Mouse (Mus musculus) spleen, postnatal 36 days (tissue): ENCODE measurements around the gene Bglap.
"Not testable (repeated sequence)": the region's sequence is repeated elsewhere in the genome, so short reads cannot be mapped to it uniquely, and the experiment has no call there.

Source experiments
- DNase-seq, 2 experiments: peaks; one replicate each; pipeline ENCODE4 v3.0.0; 2022; ENCODE audit warnings: low spot score in 2 of 2, mixed read lengths in 1 of 2

Bglap gene

GRCm38 (mm10) chr3:88393776-88394375 is 9.6 kb upstream of the Bglap start:
- DNase-seq = no peak

DNA sequence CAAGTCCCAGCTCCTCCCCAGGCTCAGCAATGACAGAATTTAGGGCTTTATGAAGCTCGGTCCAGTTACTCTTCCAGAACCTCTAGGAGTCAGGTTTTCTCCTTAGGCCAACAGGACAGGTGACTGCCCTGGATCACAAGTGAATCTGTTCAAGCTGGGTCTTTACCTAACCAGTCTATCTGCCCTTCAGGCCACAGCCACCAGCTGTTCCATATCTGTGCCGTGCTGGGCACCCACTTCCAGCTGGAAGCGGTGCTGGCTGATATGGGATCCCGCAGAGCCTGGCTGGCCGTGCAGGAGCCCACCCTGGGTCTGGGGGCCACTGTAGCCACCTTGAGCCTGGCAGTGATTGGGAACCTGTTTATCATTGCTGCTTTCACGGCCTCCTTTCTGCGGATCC is 1.9 kb downstream of the Bglap start:
- not testable (repeated sequence) for DNase-seq

DNA sequence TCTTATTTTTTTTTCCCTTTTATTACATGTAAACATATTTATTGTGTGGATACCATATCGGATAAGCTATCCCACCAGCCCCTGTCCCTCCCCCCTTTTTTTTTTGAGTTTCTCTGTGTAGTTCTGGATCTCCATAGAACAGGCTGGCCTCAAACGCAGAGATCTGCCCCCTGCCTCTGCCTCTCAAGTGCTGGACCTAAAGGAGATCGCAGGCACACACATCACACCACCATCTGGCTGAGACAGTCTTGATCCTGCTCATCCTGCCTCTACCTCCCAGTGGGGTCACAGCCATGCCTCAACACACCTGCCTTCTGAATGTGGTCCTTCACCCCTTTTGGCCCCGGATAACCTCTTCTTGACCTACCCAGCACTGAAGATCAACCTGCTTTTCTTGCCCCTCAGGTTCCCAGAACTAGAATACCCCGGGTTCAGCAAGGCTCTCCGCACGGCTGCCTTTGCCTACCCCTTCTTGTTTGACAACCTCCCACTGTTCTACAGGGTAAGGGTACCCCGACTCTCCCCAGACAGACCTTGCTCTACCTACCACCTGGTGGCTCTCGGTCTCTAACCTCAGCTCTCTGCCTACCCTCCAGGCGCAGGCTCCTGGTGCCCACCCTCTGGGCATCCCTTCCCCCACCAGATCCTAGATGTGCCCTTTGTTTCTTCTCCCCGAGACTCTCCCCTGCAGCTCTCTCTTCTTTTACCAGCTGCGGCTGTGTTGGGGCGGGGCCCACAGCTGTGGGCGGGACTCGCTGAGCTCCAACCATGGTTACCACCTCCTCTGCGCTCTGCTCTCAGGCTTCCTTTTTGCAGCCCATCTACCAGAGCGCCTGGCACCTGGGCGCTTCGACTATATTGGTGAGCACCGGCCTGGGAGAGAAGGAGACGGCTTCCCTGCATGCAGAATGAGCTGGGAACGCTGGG is 2.6 kb downstream of the Bglap start:
- DNase-seq = peak; percentile 48 to 52

- DNase-seq = not testable (repeated sequence)
Measured at GRCm38 (mm10) chr3:88378599-88378998, 5.7 kb downstream of the Bglap start, which contains the start of gene Bglap2. Gene Bglap2, minus strand, starts transcription at chr3:88378699.

DNA sequence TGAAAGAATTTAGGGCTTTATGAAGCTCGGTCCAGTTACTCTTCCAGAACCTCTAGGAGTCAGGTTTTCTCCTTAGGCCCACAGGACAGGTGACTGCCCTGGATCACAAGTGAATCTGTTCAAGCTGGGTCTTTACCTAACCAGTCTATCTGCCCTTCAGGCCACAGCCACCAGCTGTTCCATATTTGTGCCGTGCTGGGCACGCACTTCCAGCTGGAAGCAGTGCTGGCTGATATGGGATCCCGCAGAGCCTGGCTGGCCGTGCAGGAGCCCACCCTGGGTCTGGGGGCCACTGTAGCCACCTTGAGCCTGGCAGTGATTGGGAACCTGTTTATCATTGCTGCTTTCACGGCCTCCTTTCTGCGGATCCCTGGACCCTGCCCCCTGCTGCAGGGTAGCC is 7.6 kb downstream of the Bglap start:
- not testable (repeated sequence) for DNase-seq

DNA sequence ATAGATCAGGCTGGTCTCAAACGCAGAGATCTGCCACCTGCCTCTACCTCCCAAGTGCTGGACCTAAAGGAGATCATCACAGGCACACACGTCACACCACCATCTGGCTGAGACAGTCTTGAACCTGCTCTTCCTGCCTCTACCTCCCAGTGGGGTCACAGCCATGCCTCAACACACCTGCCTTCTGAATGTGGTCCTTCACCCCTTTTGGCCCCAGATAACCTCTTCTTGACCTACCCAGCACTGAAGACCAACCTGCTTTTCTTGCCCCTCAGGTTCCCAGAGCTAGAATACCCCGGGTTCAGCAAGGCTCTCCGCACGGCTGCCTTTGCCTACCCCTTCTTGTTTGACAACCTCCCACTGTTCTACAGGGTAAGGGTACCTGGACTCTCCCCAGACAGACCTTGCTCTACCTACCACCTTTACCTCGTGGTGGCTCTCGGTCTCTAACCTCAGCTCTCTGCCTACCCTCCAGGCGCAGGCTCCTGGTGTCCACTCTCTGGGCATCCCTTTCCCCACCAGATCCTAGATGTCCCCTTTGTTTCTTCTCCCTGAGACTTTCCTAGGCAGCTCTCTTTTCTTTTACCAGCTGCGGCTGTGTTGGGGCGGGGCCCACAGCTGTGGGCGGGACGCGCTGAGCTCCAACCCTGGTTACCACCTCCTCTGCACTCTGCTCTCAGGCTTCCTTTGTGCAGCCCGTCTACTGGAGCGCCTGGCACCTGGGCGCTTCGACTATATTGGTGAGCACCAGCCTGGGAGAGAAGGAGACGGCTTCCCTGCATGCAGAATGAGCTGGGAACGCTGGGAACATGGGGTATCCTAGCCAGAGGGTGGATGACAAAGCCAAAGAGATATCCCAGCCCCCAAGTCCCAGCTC is 8.3 kb downstream of the Bglap start:
- DNase-seq = not testable (repeated sequence)

DNA sequence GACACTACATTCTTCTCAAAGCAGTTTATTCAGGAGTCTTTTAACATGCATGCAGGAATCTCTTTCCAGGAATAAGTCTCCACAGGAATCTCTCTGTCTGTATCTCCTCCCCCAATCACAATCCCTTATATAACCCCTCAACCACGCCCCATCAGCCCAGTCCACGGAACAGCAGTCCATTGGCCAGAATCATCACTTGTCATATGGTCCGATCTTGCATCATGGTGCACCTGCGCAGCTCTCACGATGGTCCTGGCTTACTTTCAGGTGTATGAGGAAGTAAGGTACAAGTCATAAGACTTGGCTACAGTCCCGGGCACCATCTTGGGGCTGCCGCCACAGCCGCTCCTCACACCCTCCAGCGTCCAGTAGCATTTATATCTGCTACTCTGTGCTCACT is 11.6 kb downstream of the Bglap start, which contains the start of gene Bglap3:
Bglap3 (minus strand) TSS at position 101 of the 400 bp plus-strand sequence.
- not testable (repeated sequence) for DNase-seq

- not testable (repeated sequence) for DNase-seq
Measured at GRCm38 (mm10) chr3:88368511-88368910, 15.8 kb downstream of the Bglap start.

GRCm38 (mm10) chr3:88367517-88367916 is 16.7 kb downstream of the Bglap start:
- DNase-seq = not testable (repeated sequence)

DNA sequence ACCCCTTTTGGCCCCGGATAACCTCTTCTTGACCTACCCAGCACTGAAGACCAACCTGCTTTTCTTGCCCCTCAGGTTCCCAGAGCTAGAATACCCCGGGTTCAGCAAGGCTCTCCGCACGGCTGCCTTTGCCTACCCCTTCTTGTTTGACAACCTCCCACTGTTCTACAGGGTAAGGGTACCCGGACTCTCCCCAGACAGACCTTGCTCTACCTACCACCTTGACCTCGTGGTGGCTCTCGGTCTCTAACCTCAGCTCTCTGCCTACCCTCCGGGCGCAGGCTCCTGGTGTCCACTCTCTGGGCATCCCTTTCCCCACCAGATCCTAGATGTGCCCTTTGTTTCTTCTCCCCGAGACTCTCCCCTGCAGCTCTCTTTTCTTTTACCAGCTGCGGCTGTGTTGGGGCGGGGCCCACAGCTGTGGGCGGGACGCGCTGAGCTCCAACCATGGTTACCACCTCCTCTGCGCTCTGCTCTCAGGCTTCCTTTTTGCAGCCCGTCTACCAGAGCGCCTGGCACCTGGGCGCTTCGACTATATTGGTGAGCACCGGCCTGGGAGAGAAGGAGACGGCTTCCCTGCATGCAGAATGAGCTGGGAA is 17.3 kb downstream of the Bglap start:
- peak; percentile 63 to 72 for DNase-seq

- no peak for DNase-seq
Measured at GRCm38 (mm10) chr3:88365705-88366361, 18.4 kb downstream of the Bglap start.

DNA sequence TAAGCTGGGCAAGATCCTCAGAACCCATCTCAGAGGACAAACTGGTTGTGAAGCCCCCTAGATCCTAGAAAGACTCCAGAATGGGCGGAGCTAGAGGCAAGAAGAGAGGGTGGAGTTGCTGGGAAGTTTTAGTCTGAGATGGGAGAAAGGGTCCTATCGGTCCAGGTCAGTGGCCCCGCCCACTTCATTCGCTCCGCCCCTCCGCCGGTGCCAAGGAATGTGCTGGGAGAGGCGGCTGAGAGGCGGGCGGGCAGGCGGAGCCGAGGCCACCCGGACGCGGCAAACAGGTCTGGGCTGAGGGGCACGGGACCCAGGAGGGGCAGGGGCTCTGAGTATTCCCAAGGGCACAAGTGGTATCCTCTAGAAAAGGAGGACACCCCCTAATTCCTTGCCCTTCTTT is 19.9 kb downstream of the Bglap start, which contains the start of gene Paqr6:
Paqr6 (plus strand) TSS at position 248 of the 400 bp plus-strand sequence.
- peak; percentile 51 to 64 for DNase-seq

DNA sequence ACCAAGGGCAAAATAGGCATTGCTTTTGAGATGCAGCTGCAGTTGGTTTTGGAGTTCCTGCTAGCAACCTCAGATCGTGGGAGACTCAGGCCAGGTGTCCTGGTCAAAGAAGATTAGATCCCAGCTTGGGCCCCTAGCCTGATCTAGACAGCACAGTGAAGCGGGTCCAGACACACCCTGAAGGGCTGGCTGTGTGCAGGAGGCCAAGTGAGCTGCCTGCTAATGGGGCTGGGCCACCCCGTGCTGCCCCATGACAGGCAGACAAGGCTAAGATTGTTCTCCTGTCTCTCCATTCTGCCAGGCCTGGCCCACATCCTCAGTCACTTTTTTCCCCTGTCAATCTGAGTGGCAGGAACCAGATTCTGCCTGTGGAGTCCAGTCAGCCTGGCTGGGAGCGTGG is 20.6 kb downstream of the Bglap start:
- DNase-seq = peak; percentile 29 to 57

DNA sequence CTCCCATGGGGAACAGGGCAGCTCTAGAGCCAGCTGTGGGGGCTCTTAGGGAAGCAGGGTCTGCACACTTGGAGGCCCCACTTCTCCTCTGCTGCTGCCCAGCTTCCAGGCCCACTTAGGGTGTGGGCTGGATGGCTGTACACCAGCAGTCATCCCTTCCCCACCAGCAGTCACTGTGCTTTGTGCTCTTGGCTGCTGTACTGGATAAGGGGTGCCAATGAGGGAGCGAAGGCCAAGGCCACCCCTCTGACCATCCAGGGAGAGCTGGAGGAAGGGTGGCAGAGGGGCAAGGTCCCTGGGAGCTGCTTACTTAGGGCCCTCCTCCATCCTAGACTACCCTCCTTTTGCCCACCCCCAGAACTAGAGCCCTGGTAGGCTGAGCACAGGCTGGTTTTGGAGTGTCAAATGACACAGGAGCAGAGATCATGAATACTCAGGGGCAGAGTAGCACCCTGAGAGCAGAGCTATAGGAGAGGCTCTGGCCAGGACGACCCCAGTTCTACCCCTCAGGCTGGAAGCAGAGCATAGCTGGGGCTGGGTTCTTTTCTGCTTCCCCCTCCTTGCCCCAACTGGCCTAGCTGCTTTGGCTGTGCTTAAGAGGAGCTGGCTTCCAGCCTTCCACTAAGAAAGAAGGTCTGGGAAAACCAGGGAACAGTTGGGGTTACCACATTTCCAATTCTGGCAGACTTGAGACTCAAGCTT is 22.5 kb downstream of the Bglap start:
- DNase-seq = no peak

DNA sequence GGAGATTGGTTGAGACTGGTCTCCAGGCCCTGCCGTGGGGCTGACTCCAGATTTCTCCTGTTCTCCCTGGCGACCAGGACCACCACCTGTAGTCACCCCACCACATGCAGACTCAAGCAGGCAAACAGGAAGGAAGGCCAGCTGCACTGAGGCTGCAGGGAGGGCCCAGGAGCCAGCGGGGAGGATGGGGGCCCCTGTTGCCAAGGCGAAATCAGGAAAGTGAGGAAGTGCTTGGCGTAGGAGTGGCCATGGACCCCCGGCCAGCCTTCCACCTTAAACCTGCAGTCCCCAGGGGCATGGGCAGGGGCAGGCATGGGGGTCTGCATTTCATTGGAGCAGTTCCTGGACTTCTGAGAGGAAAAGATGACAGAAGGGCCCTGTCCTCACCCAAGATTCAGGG is 23.2 kb downstream of the Bglap start:
- no peak for DNase-seq

GRCm38 (mm10) chr3:88359989-88360388 is 24.3 kb downstream of the Bglap start:
- no peak for DNase-seq

GRCm38 (mm10) chr3:88359584-88359983 is 24.7 kb downstream of the Bglap start:
- DNase-seq = no peak

DNA sequence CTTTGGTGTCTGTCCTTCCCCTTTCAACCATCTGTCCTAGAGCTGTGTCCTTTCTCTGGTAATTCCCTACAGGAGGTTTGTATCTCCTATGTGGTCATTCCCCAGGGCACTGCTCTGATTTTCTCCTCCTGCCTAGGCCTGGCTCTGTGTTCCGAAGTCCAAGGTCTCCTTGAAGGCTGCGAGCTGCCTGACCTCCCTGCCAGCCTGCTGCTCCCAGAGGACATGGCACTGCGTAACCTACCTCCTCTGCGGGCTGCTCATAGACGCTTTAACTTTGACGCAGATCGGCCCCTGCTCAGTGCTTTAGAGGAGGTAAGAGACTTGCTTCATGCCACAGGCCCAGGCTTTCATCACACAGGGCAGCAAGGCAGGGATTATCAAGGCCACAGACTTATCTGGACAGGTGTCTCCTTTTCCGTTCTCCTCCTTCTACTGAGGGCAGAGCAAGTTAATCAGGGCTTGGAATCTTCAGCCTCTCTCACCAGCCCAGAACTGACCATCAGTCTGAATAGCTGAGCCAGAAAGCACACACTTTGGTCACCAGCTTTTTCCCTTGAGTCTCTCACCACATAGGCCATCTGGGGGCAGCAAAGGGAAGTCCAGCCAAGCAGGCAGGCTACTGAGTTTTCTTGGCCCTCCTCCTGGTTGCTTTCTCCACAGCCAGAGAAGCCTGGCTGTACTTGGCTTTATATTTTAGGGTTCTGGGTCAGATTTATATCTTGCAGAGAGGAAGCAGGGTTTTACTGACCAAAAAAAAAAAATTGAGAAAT is 29.7 kb downstream of the Bglap start:
- no peak for DNase-seq

DNA sequence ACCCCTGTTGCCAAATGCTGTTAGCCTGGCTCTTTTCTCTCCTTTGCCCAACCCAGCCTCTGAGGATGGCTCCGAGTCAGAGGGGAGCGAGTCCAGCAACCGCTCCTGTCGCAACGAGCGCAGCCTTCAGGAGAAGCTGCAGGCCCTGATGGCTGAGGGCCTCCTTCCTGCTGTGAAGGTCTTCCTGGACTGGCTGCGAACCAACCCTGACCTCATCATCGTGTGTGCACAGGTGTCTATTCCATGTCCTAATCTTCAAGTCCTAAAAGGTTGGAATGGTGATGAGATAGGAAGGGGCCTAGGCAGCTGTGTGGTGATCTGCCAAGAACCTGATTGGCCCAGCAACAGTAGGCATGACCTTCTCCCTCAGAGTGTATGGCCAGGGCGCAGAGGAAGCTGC is 31.4 kb downstream of the Bglap start:
- no peak for DNase-seq
